Mouse (Mus musculus) left cerebral cortex, adult 6 months (tissue): ENCODE results near the gene Ltbp4. TPM values are rescaled to one million over a fixed set of nuclear protein-coding genes. Genes with fewer than 3 reads are reported as not detected.

ENCODE experiments used
- long read RNA-seq, 2 experiments: library from polyadenylated mRNA; unstranded; transcript quantifications; one replicate each; pipeline ENCODE4 v2.0.0; 2019 to 2020
- polyA plus RNA-seq: library from polyadenylated mRNA; unstranded; fragments of <200 nt; fragmentation: Nextera tagmentation; gene quantifications from 2 replicates; pipeline ENCODE4 v1.2.3, GENCODE M21; 2021

Gene Ltbp4
- polyA plus RNA-seq = 6.9 and 14.5 TPM in 2 replicates
- long read RNA-seq, experiment 1, full-length matches to known transcripts = 4 of 23 reads
- long read RNA-seq, experiment 1, partial matches to known transcripts = 16 of 23 reads
- long read RNA-seq, experiment 1, other reads (novel, unspliced or antisense) = 3 of 23 reads
- long read RNA-seq, experiment 2, partial matches to known transcripts = 2 of 2 reads
- long read RNA-seq, experiment 2, other reads (novel, unspliced or antisense) = 0 of 2 reads

GRCm38 (mm10) chr7:27337175-27337853, at the start of gene Ltbp4:
Gene Ltbp4 (minus strand): TSS chr7:27337692.

GRCm38 (mm10) chr7:27356861-27357594, 19.5 kb upstream of the Ltbp4 start, which contains the start of gene Gm20479:
Gene Gm20479 (minus strand): TSS chr7:27357419.

GRCm38 (mm10) chr7:27355745-27356240, 18.3 kb upstream of the Ltbp4 start, which contains the start of gene Shkbp1:
Gene Shkbp1 (minus strand): TSS chr7:27356019.

GRCm38 (mm10) chr7:27258205-27258899, 79.1 kb downstream of the Ltbp4 start, which contains the start of gene Numbl:
Gene Numbl (plus strand): TSS chr7:27258433.

Other genes with a start within 250 kb of the Ltbp4 start
- 0.33 TPM in 1 of 2 replicates, not detected in the other for gene Cyp2f2, start 217.8 kb downstream of the Ltbp4 start, polyA plus RNA-seq
- gene Cyp2t4, start 184.0 kb downstream of the Ltbp4 start, polyA plus RNA-seq = not detected in 2 replicates
- gene Egln2, start 170.9 kb downstream of the Ltbp4 start, polyA plus RNA-seq = 72.0 and 79.6 TPM in 2 replicates
- 94.7 and 122 TPM in 2 replicates for gene Rab4b, start 158.8 kb downstream of the Ltbp4 start, polyA plus RNA-seq
- not detected in 2 replicates for gene Gm21983, start 156.6 kb downstream of the Ltbp4 start, polyA plus RNA-seq
- gene Mia, start 156.5 kb downstream of the Ltbp4 start, polyA plus RNA-seq = 11.9 and 12.4 TPM in 2 replicates
- gene BC024978, start 141.9 kb downstream of the Ltbp4 start, polyA plus RNA-seq = 5.2 and 6.1 TPM in 2 replicates
- gene Snrpa, start 141.4 kb downstream of the Ltbp4 start, polyA plus RNA-seq = 137 and 152 TPM in 2 replicates
- 0.42 and 1.8 TPM in 2 replicates for gene Itpkc, start 109.0 kb downstream of the Ltbp4 start, polyA plus RNA-seq
- 11.5 and 12.7 TPM in 2 replicates for gene Coq8b, start 104.7 kb downstream of the Ltbp4 start, polyA plus RNA-seq
- gene Numbl, start 79.3 kb downstream of the Ltbp4 start, polyA plus RNA-seq = 6.7 and 57.8 TPM in 2 replicates
- 2.8 and 4.2 TPM in 2 replicates for gene Shkbp1, start 18.3 kb upstream of the Ltbp4 start, polyA plus RNA-seq
- gene Gm20479, start 19.7 kb upstream of the Ltbp4 start, polyA plus RNA-seq = not detected in 2 replicates
- 2.0 and 12.2 TPM in 2 replicates for gene Sptbn4, start 110.0 kb upstream of the Ltbp4 start, polyA plus RNA-seq
- 40.4 and 54.5 TPM in 2 replicates for gene Blvrb, start 110.3 kb upstream of the Ltbp4 start, polyA plus RNA-seq
- gene Sertad3, start 136.1 kb upstream of the Ltbp4 start, polyA plus RNA-seq = 3.2 and 3.6 TPM in 2 replicates
- 19.7 and 26.0 TPM in 2 replicates for gene Sertad1, start 149.2 kb upstream of the Ltbp4 start, polyA plus RNA-seq
- 0.04 and 0.11 TPM in 2 replicates for gene Prx, start 161.6 kb upstream of the Ltbp4 start, polyA plus RNA-seq
- 23.8 and 29.0 TPM in 2 replicates for gene Hipk4, start 185.6 kb upstream of the Ltbp4 start, polyA plus RNA-seq
- 542 and 557 TPM in 2 replicates for gene Pld3, start 215.5 kb upstream of the Ltbp4 start, polyA plus RNA-seq
- 14.7 and 17.4 TPM in 2 replicates for gene 2310022A10Rik, start 215.5 kb upstream of the Ltbp4 start, polyA plus RNA-seq